Mouse (Mus musculus): ENCODE measurements at regions not wholly inside any gene's neighbourhood (a gene's known extent, or its start where the extent isn't known, plus 50 kb on each side); places are given as distances from the start of the nearest gene placed in this dataset.
"Not testable (repeated sequence)": the region's sequence is repeated elsewhere in the genome, so short reads cannot be mapped to it uniquely, and the experiment has no call there.

DNA sequence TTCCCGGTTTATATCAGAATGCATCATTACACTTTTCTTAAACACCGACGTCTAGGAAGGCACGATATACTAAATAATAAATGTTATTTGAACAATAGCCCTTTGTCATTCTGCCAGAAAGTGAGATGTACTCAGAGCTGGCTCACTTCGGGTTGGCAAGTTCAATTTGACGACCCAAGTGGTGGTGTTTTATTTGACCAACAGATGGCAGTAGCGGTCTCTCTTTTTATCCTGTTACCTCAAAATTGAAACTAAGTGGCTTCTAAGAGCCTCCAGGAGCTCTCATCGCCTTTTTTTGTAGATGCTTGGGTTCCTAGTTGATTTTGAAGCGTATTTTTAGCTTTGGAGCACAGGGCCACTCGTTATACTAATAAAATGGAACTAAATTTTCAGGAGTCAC lies 66.7 kb upstream of the Chmp2b start:
- intact Hi-C loops (cut with DNase I): loop anchor here (2.0 kb wide), 1 partner anchor 378 kb away; no protein-coding TSS in a partner anchor
- DNase-seq: peak; percentile 63 to 77

DNA sequence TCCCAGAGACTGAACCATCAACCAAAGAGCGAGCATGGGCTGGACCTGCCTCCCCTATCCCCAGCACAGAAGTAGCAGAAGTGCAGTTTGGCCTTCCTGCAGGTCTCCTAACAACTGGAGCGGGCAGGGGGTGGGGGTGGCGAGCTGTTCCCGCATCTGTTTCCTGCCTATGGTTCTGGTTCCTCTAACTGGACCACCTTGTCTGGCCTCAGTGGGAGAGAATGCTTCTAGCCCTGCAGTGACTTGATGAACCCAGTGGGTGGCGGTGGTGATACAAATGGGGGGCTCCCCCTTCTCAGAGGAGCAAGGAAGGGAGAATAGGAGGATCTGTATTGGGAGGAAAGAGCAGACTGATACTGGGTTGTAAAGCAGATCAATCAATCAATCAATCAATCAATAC lies 69.2 kb upstream of the Chmp2b start:
- DNase-seq: no peak
- intact Hi-C loops (cut with DNase I): loop anchor here (2.0 kb wide), 1 partner anchor 381 kb away; no protein-coding TSS in a partner anchor

DNA sequence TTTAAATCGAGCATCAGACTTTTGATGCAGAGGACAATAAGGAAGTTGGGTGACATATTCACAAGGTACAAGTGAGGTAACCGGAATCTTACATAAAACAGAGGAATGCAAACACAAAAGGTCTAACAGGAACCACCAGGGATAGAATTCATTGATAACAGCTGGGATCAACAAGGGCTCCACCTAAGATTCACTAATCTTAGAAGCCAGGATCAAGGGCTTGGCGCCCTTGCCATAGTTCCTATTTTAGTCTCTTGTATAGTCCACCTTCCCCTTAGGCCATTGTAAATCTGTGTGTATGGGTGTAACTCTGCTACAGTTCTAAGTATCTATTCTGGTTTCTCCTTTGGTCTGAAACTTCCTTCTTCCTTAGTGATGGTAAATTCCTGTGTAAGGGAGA lies 84.2 kb upstream of the Chmp2b start:
- intact Hi-C loops (cut with DNase I); DNase-seq: not testable (repeated sequence)

DNA sequence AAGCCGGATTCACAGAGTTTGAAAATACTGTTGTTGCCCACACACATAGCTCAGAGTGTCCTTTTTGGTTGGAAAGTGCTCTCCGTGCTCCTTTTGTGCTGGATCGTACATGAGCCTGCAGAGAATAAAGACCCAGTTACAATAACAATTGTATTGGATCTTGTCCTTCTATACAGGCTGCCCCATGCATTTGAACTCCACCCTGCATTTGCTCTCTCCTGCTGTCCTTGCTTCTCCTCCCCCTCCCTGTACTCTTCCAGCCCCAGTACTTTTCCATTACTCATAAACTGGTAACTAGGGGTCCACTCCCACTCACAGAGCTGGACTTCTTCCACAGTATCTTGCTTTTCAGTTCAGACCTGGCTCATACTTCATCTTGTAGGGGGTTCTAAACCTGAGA lies 86.5 kb upstream of the Chmp2b start:
- DNase-seq: no peak
- intact Hi-C loops (cut with DNase I): no loop called here

DNA sequence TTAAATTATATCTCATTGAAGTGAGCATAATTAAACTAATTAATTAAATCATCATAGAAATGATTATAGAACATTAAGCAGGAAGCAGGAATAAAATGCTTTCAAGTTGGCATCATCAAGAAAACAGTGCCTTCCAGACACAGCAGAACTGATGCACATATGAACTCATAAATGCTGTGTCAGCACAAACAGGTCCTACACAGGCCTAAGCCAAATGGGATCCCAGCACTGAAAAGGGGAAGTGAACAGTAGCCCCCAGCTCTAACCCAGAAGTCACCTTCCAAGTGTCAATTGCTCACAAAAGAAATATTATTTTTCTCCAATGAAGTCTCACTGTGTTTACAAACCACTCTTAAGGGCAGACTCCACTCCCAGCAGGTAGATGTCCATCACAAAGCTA lies 93.0 kb upstream of the Chmp2b start:
- DNase-seq: no peak
- intact Hi-C loops (cut with DNase I): no loop called here

DNA sequence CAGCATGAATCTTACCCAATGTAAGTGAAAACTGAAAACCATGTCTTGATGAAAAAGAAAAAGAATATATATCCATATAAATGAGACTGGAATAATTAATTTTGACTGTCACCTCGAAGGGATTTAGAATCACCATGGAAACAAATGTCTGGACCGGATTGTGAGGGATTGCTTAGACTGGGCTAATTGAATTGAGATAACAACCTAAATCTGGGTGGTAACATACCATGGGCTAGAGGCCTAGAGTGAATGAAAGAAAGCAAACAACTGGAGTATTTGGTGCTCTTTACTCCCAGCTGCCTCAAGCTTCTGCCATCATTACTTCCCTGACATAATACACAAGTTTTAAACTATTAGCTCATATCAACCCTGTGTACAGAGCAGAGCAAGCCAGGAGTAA lies 95.3 kb upstream of the Chmp2b start:
- DNase-seq: no peak
- intact Hi-C loops (cut with DNase I): no loop called here

DNA sequence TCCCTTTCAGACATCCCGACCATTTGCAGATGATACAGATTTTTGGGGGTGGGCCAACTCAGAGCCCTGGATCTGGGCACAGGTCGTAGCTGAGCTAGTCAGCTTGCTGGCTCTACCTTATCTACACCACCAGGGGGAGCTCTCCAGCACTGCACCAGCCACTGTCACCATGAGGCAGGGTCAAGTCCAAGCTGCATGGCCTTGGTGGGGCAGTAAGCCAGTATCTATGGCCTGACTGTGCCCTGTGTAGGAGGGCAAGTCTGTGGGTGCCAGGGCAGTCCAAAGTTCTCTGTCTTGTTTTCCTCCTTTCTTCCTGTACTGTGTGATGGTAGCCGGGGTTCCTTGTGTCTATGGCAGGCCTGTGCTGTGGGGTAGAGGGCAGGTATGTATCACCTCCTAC lies 102.3 kb upstream of the Chmp2b start:
- peak in 1 of 2 experiments; percentile 14 for DNase-seq
- intact Hi-C loops (cut with DNase I): no loop called here

DNA sequence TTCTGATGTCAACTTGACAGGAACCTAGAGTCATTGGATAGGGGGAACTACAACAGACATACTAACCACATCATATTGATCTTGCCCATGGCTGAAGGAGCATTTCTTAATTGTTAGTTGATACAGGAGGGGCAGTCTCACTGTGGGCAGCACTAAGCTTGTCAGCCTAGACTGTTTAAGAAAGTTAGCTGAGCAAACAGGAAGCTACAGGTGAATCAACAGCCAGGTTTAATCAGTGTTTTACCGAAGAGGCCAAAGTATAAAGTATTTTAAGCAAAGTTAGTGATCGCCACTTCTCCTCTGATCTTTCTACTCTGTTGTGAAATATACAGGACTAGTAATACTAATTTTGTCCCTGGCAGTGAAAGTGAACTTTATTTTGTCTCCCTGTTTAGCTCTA lies 109.6 kb upstream of the Chmp2b start:
- DNase-seq: no peak
- intact Hi-C loops (cut with DNase I): no loop called here

DNA sequence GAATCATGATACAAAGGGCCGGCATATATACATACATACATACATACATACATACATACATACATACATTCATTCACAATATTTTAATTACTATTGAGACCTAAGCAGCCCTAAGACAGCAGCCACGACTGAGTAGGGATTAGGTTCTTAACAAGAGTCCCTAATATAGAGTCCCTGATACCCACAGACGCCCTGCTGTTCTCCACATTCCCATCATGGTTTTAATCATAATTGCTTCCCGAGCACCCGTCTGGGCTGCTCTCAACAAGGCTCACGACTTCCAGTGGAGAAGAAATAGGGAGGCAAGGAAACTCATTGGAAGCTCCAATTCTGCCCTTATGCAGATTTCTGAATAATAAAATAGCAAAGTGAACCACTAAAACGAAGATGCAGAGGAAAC lies 120.6 kb upstream of the Chmp2b start:
- intact Hi-C loops (cut with DNase I): no loop called here
- DNase-seq: no peak

DNA sequence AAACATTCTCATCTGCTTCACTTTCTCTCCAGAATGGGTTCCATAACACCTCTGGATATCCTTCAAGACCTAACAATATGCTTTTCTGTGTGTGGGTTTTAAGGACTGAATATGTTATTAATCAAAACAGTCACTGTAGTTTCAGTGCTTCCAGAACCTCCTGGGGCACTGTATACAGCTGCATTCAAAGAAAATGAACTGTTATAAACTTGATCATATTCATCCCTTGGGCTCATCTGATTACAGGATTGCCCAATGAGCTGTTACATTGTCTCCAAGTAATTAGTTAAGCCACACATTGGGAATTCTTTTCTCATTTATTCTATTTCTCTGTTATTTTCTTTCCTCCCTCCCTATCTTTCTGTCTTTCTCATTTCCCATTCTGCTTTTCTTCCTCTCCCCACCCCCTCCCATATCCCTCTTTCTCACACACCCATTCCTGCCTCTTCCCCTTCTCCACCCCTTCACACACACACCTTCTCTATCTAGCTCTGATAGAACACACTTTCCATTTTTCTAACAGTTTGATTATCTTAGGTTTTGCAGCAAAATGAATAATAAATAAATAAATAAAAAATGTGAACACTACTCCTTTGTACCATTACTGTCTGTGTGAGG lies 121.3 kb upstream of the Chmp2b start:
- no peak for DNase-seq
- intact Hi-C loops (cut with DNase I): no loop called here

DNA sequence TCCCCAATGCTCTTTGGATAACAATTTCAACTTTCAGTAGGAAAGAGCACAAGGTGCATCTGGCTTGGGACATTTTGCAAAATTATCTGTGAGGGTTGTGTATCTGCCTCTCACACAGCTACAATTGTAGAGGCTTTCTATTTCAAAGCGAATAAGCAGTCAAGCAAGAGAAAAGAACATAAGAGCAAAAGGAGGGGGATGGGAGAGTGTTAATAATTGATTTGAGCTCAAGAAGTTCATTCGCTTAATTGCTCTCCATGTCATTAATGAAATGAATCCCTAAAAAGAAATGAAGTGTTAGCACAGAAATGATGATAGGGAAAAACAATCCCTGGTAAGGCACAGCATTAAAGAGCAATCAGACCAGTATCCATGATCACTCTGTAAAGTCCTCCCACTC lies 121.4 kb upstream of the Vgll3 start:
- intact Hi-C loops (cut with DNase I): no loop called here

DNA sequence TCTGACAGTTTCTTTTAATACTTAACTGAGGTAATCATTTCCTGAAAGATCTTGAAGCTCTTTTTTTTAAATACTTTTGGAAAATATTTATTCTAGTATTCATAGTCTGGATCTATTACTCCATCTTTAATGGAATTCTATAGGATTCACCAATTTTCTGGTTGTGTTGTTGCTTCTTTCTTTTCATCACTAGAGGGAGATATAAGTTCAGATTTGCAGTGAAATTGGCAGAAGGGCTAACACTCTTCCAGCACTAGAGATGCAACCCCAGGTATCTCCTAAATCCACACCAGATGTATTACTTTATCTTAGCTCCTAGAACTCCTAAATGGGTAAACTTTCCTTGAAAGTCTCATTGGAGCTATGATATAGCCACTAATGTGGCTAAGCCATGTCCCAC lies 99.4 kb upstream of the Vgll3 start:
- intact Hi-C loops (cut with DNase I): loop anchor here (5.0 kb wide), 1 partner anchor 297 kb away; no protein-coding TSS in a partner anchor
- DNase-seq: no peak

More for the DNA sequence above, 121.4 kb upstream of the Vgll3 start:
- DNase-seq: no peak

DNA sequence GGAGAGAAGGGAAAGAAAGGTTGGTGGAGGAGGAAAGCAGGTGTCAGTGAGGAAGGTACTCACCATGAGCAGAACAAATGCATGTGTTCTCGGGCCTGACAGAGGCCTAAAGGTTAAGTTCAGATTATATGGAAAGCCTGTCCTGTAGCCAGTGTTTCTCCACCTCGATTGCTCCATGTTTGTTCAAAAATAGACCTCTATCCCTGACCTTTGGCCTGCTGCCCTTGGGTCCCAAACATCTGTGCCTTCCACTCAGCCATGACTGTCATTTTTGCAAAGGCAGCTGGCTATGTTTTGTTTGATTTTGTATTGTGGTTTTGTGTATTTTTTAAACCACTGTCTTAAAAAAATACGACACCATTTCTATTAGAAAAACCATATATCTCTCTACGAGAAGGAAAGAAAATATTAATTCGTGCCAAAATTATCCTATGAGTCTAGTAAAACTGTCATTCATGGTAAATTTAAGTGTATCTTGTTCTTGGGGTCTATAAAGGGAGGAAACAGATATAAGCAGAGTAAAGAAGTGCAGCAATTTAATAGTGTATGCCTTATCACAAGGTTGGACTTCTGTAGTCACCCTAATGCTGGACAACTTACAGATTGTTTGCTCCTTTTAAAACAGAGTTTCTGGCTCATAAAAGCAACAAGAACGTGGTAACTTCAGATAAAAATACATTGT lies 96.1 kb upstream of the Vgll3 start:
- no peak for DNase-seq
- intact Hi-C loops (cut with DNase I): loop anchor here (5.0 kb wide), 1 partner anchor 293 kb away; no protein-coding TSS in a partner anchor

DNA sequence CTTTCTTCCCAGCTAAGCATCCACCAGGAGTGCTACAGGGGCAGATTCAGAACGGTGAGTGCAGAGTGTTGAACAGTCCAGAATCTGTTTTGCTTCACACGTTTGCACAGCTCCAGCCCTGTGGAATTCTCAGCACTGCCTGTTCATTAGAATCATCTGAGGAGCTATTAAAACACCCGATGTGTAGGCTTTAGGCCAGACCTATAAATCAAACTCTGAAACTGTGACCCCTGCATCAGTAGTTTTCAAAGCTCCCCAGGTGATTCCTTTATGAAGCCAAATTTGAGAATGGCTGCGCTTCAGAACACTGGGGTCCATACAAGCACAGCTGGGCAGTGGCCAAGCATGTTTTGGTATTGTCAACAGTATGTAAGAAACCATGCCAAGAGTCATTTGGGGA lies 94.1 kb upstream of the Vgll3 start:
- intact Hi-C loops (cut with DNase I): no loop called here
- no peak for DNase-seq

DNA sequence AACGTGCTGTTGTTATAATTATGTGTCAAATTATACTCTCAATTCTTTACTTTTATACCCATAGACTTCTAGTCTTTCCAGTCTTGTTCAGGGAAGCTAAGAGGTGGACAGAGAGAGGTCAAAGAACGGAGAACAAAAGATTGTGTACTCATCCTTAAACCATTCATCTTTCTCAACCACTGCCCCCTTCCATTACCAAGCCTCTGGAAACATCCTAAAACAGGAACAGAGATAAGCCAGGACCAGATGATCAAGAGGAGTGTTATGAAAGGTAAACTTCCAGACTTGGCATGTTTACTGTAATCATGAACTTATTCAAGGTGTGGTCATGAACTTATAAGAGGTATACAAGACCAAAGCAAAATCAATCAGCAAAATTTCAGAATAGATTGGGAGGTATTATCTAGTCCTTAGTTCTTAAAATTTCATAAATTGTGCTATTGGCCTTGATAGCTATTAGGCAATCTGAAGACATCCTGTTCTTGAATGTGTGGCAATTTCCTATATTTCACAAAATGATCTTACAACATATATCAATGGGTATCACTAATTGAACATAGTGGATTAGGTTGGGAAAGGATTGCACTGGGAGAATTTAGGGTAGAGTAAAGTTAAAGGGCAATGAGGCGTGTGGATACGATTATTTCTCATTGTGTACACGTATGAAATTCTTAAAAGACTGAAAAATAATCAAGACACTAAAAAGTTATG lies 89.3 kb upstream of the Vgll3 start:
- intact Hi-C loops (cut with DNase I): no loop called here
- DNase-seq: no peak

DNA sequence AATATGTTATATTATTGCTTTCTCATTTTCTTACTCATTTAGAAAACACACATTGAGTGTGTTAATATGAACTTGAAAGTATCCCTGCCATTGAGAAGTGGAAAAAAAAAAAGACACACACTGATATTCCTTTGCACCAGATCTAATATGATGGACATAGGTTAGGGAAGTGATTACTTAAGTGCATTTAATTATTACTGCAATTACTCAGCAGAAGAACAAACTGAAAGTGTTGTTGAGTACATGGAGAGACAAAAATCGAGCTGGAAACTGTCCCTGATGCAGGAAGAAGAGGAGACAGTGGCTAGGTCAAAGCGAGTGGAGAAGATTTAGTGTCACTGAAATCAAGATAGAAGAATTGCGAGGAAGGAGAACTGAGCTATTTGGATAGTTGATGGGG lies 88.8 kb upstream of the Vgll3 start:
- DNase-seq: no peak
- intact Hi-C loops (cut with DNase I): no loop called here

DNA sequence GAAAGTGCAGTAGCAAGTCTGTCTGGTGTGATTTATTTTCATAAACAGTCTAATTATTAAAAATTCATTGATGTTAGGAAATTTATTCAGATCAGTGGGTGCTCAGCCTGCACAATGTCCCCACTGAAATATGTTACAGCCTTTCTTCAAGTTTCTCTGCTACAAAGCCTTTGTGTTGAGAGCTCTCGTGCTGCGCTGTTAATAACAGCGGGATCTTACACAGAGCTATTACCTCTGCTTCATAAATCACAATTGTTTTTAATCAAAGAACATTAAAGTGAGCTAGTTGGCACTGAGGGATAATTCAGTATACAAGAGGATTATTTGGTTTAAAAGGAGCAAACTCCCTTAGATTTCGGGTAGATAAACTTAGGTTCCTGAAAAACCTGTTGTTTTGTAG lies 85.7 kb upstream of the Vgll3 start:
- intact Hi-C loops (cut with DNase I): no loop called here
- DNase-seq: no peak

DNA sequence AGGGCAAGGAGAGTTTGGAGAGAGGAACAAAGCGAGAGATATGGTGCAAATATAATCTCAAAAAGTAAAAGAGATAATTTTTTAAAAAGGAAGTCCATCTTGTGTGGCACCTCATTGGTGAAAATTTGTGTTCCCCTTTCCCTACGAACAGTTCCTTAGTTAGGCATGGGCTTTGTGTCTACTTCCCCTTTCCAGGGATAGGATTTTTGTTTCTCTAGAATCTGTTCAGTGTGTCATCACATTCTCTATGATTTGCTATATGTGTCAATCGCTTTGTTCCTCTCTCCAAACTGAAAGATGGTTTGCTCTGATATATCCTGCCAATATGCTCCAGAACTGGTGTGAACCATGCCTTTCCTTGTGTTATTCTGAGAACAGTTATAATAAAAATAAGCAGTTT lies 75.4 kb upstream of the Vgll3 start:
- intact Hi-C loops (cut with DNase I): no loop called here
- no peak for DNase-seq

DNA sequence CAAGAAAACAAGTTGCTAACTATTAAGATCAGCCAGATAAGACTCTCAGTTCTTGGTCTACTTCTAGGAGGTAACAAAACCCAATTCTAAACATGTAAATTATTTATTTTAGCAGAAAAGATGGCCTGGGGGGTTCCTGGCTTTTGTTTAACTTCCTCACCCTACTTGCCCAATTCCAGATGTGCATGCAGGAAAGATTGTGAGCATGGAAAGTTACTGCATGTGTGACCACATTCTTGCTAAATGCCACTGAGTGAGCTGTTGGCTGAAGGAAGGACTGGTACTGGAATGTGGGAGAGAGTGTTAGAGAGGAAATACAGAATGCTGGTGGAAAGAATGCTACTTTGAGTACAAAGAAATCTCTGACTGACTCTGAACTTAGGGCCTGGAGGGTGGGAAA lies 72.1 kb upstream of the Vgll3 start:
- intact Hi-C loops (cut with DNase I): no loop called here
- no peak for DNase-seq

DNA sequence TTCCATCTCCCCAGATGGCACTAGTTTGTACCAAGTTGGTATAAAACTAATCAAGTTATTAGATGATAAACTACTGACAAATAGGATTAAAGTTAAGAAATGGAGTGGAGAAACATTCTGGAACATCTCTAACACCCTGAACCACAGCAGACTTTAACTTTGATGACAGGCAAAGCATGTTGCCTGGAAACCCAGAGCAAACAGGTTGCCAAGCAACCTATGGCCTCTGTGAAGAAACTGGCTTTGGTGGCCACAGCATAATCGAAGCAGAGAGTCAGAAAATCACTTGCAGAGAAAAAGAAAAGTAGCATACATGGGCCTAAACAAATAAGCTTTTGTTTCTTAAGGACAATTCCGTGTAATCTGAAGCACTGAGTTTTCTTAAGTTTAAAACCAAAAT lies 59.4 kb upstream of the Vgll3 start:
- intact Hi-C loops (cut with DNase I): no loop called here
- DNase-seq: no peak
